Mouse (Mus musculus) MEL (cell line): Measurements from ENCODE around the gene Scd4. TPM values are rescaled to one million over a fixed set of nuclear protein-coding genes. Genes with fewer than 3 reads are reported as not detected.

ENCODE experiments used
- DNase-seq: peaks from one replicate; pipeline ENCODE4 v3.0.0; 2011; ENCODE audit warnings: low read depth, low spot score
- H3K27ac ChIP-seq: 2 replicates; pipeline ENCODE4 v1.5.1; 2012; ENCODE audit warnings: low read depth, mild to moderate bottlenecking, control low read depth, low read length, moderate library complexity; ENCODE audit not compliant: control insufficient read depth
- H3K27me3 ChIP-seq, 2 experiments: fragments of 150-350 bp in 1 of 2; sonication (generic) in 1 of 2; 2 replicates each; pipeline ENCODE4 v1.6.1; 2012; ENCODE audit warnings: low read length in 2 of 2, mild to moderate bottlenecking in 2 of 2, improper control_type of control experiment in 1 of 2, moderate library complexity in 1 of 2; ENCODE audit not compliant: insufficient read depth in 2 of 2, control insufficient read depth in 1 of 2
- H3K36me3 ChIP-seq, 2 experiments: 2 replicates each; pipeline ENCODE4 v1.6.1; 2012 to 2014; ENCODE audit warnings: low read length in 2 of 2, improper control_type of control experiment in 1 of 2, inconsistent platforms in 1 of 2, mild to moderate bottlenecking in 1 of 2; ENCODE audit not compliant: insufficient read depth in 2 of 2, control insufficient read depth in 1 of 2
- H3K4me1 ChIP-seq, 2 experiments: fragments of 150-350 bp in 1 of 2; sonication (generic) in 1 of 2; 2 replicates each; pipeline ENCODE4 v1.6.1; 2012; ENCODE audit warnings: low read length in 2 of 2, improper control_type of control experiment in 1 of 2, mild to moderate bottlenecking in 1 of 2; ENCODE audit not compliant: insufficient read depth in 2 of 2, control insufficient read depth in 1 of 2
- H3K4me3 ChIP-seq, 2 experiments: fragments of 150-350 bp in 1 of 2; sonication (generic) in 1 of 2; 2 replicates each; pipeline ENCODE4 v1.5.1; 2012; ENCODE audit warnings: low read depth in 2 of 2, low read length in 2 of 2, mild to moderate bottlenecking in 2 of 2, moderate library complexity in 2 of 2, control low read depth in 1 of 2, improper control_type of control experiment in 1 of 2; ENCODE audit not compliant: control insufficient read depth in 1 of 2, insufficient read depth in 1 of 2
- H3K79me2 ChIP-seq: 2 replicates; pipeline ENCODE4 v1.6.1; 2012; ENCODE audit warnings: mild to moderate bottlenecking, low read length, moderate library complexity; ENCODE audit not compliant: control insufficient read depth, poor library complexity, insufficient read depth
- H3K9ac ChIP-seq: 2 replicates; pipeline ENCODE4 v1.6.1; 2012; ENCODE audit warnings: low read depth, mild to moderate bottlenecking, control low read depth, low read length, moderate library complexity; ENCODE audit not compliant: control insufficient read depth, poor library complexity, severe bottlenecking
- H3K9me3 ChIP-seq: fragments of 150-350 bp; sonication (generic); replicated peaks from 2 replicates; pipeline ENCODE4 v1.6.1; 2012; ENCODE audit warnings: mild to moderate bottlenecking, low read length, improper control_type of control experiment, moderate library complexity; ENCODE audit not compliant: insufficient read depth
- CHD1 ChIP-seq: IDR thresholded peaks from 2 replicates; pipeline ENCODE4 v1.6.1; 2012; ENCODE audit warnings: low read depth, mild to moderate bottlenecking, inconsistent platforms, low read length, improper control_type of control experiment
- CHD2 ChIP-seq: IDR thresholded peaks from 2 replicates; pipeline ENCODE4 v1.6.1; 2011; ENCODE audit warnings: low read length, improper control_type of control experiment
- EP300 ChIP-seq, 2 experiments: IDR thresholded peaks; 2 replicates each; pipeline ENCODE4 v1.6.1; 2011; ENCODE audit warnings: improper control_type of control experiment in 2 of 2, low read length in 2 of 2, low read depth in 1 of 2, mild to moderate bottlenecking in 1 of 2
- ETS1 ChIP-seq: IDR thresholded peaks from 2 replicates; pipeline ENCODE4 v1.6.1; 2012; ENCODE audit warnings: low read depth, mild to moderate bottlenecking, inconsistent platforms, low read length, improper control_type of control experiment, moderate library complexity
- HCFC1 ChIP-seq: IDR thresholded peaks from 2 replicates; pipeline ENCODE4 v1.6.1; 2012; ENCODE audit warnings: low read depth, mild to moderate bottlenecking, inconsistent platforms, low read length, improper control_type of control experiment, moderate library complexity
- MAZ ChIP-seq: IDR thresholded peaks from 2 replicates; pipeline ENCODE4 v1.6.1; 2012; ENCODE audit warnings: low read depth, mild to moderate bottlenecking, inconsistent platforms, low read length, improper control_type of control experiment
- POLR2A ChIP-seq, 2 experiments: IDR thresholded peaks; 2 replicates each; pipeline ENCODE4 v1.6.1; 2011 to 2012; ENCODE audit warnings: low read length in 2 of 2, mild to moderate bottlenecking in 2 of 2, control low read depth in 1 of 2, improper control_type of control experiment in 1 of 2, low read depth in 1 of 2, moderate library complexity in 1 of 2; ENCODE audit not compliant: control insufficient read depth in 1 of 2, insufficient read depth in 1 of 2, poor library complexity in 1 of 2
- POLR2AphosphoS5 ChIP-seq: IDR thresholded peaks from 2 replicates; pipeline ENCODE4 v1.6.1; 2012; ENCODE audit warnings: low read depth, borderline replicate concordance, mild to moderate bottlenecking, inconsistent platforms, low read length, moderate library complexity, mixed read lengths
- RAD21 ChIP-seq: IDR thresholded peaks from 2 replicates; pipeline ENCODE4 v1.6.1; 2011; ENCODE audit warnings: mild to moderate bottlenecking, low read depth, low read length, improper control_type of control experiment
- TAL1 ChIP-seq: IDR thresholded peaks from 2 replicates; pipeline ENCODE4 v1.6.1; 2012; ENCODE audit warnings: mild to moderate bottlenecking, inconsistent platforms, low read length, moderate library complexity, mixed read lengths
- TBP ChIP-seq: IDR thresholded peaks from 2 replicates; pipeline ENCODE4 v1.8.0; 2011; ENCODE audit warnings: low read depth, low read length, improper control_type of control experiment
- ZC3H11A ChIP-seq: IDR thresholded peaks from 2 replicates; pipeline ENCODE4 v1.6.1; 2012; ENCODE audit warnings: low read depth, mild to moderate bottlenecking, inconsistent platforms, low read length, improper control_type of control experiment
- polyA plus RNA-seq, 2 experiments: library from polyadenylated mRNA; stranded (reverse) in 1 of 2; unstranded in 1 of 2; fragments of >175 nt in 1 of 2; fragments of >200 nt in 1 of 2; gene quantifications; 2 replicates each; pipeline versions ENCODE4 v1.2.1 to v1.2.4; 2012; ENCODE audit warnings: low replicate concordance in 2 of 2, low read depth in 1 of 2; ENCODE audit not compliant: insufficient read length in 2 of 2, insufficient read depth in 1 of 2, missing spikeins in 1 of 2
- total RNA-seq: library from RNA; depleted of rRNA; stranded (reverse); fragments of 300-350 nt; gene quantifications from 2 replicates; pipeline ENCODE4 v1.2.3, GENCODE M21; 2012; rRNA removed

The Scd4 gene
- 0.16 and 0.31 TPM in 2 replicates for total RNA-seq
- polyA plus RNA-seq: under 1 TPM in 1 of 2 experiments, not detected in 1; 0.36 TPM

- no peak within 1 kb of the TSS for H3K27ac ChIP-seq
- no peak for TF ChIP-seq ZC3H11A
- H3K27me3 ChIP-seq: peaks cover 0 to 6% of the 10 kb centered on the region in 2 experiments; a peak in 3 of 4 replicates
- H3K36me3 ChIP-seq: peaks cover 0 to 11% of the 10 kb centered on the region in 2 experiments; a peak in 2 of 4 replicates
- no peaks in the 10 kb centered on the region for H3K79me2 ChIP-seq
- no peaks in the 10 kb centered on the region for H3K9me3 ChIP-seq
- no peak for DNase-seq
- no peak within 1 kb of the TSS for H3K9ac ChIP-seq
- H3K4me3 ChIP-seq: no peak within 1 kb of the TSS
- peaks cover 2 to 14% of the 10 kb centered on the region in 2 experiments; a peak in 3 of 4 replicates for H3K4me1 ChIP-seq
Observed at GRCm38 (mm10) chr19:44332833-44333623, at the start of gene Scd4. TSS of gene Scd4 (plus strand) at chr19:44333092.

GRCm38 (mm10) chr19:44283157-44284024 is 49.5 kb upstream of the Scd4 start:
- peaks cover 2% of the 10 kb centered on the region; the same call in 1 of the 2 replicates for H3K79me2 ChIP-seq
- peaks cover 38 to 71% of the 10 kb centered on the region in 2 experiments for H3K4me1 ChIP-seq
- peaks cover 0 to 59% of the 10 kb centered on the region in 2 experiments; a peak in 2 of 4 replicates for H3K36me3 ChIP-seq
- peak overlapping the region; percentile 95 for H3K27ac ChIP-seq
- H3K27me3 ChIP-seq: no peaks in the 10 kb centered on the region
- TF ChIP-seq EP300 (IDR thresholded peaks at IDR 0.05; ENCODE audit: low read depth in 1 of 2, low read length in 2 of 2) (peak in 1 of 2 experiments; percentile 35; a peak in 2 of 4 replicates), CHD1 (peak; percentile 26), POLR2A (IDR thresholded peaks at IDR 0.05; ENCODE audit: control insufficient read depth in 1 of 2, insufficient read depth in 1 of 2, low read depth in 1 of 2, low read length in 2 of 2, poor library complexity in 1 of 2) (0 out of 4 replicates have a peak, but pooled peaks of 1 of the 2 experiments have one; percentile 22), TBP (0 out of 2 replicates have a peak, but pooled peaks have one; percentile 62), TAL1 (no peak), ETS1 (0 out of 2 replicates have a peak, but pooled peaks have one; percentile 43), CHD2 (0 out of 2 replicates have a peak, but pooled peaks have one; percentile 2), MAZ (peak; percentile 81; the same call in 1 of the 2 replicates), POLR2AphosphoS5 (peak; percentile 68; the same call in 1 of the 2 replicates), RAD21 (no peak), HCFC1 (no peak)
- peak overlapping the region; percentile 79 for H3K9ac ChIP-seq
- peak; percentile 79 for DNase-seq
- no peaks in the 10 kb centered on the region for H3K9me3 ChIP-seq
- peak overlapping the region; percentile 40 to 46 for H3K4me3 ChIP-seq
